Mouse (Mus musculus): ENCODE measurements around the gene Prr22. TPM values are rescaled to one million over a fixed set of nuclear protein-coding genes. Genes with fewer than 3 reads are reported as not detected.
A peak's percentile ranks its signal among the peaks of the same experiment; 100 is the strongest.

Prr22 gene
- total and polyA plus RNA-seq, 2 experiments from 2014 or later: 0.44 to 1.1 TPM

DNA sequence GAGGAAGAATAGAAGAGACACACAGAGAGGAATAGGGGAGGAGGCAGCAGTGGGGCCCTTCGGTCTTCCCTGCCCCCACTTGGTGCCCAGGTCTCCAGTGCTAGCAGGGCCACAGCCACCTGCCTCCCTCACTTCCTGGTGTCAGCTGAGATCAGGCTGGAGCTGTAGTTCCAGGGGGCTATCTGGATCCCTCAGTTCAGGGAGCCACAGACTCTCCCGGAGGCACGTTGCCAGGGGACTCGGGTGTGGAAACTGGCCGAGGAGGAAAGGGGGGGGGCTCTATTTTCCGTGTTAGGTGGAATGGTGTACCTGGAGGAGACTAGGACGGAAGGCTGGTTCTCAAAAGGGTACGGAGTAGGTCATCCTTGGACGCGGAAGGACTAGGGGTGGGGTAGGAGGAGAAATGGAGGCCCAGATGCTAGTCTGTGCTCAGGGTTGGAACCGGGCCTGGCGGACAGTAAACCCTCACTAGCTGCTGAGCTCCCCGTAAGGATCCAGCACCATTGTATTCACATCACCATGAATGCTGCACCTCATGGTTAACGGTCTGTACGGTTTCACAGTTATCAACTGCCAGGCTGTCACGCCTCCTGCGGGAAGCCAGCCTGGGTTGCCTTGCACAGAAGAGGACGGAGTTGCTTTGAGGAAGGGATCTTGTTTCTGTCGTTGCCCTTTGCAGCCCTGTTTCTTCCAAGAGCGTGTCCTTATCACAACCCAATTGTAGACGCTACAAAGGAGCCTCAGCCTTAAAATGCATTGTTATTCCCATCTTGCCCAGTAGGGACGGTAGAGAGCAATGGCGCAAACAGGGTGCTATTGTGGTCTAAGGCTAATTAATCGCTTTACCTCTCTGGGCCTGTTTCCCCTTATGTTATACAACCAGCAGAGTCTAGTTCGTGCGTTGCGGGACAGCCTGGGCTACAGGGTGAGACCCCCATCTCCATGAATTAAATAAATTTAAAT lies 7.0 kb upstream of the Prr22 start:
- Histone ChIP-seq H3K4me3 (ENCODE audit: low read depth, low read length) (peak overlapping the region; percentile 43; the same call in 1 of the 2 replicates), H3K27ac (ENCODE audit: low read depth, low read length) (peak overlapping the region; percentile 86), H3K4me1 (ENCODE audit: insufficient read depth, low read length) (peaks cover 15% of the 10 kb centered on the region), H3K9ac (replicated peaks; ENCODE audit: low read length, poor library complexity, severe bottlenecking) (no peak overlapping the region), H3K9me3 (ENCODE audit: low read length) (no peaks in the 10 kb centered on the region), H3K27me3 (ENCODE audit: insufficient read depth, low read length) (peaks cover 8% of the 10 kb centered on the region; the same call in 1 of the 2 replicates), H3K36me3 (ENCODE audit: insufficient read depth, low read length) (peaks cover 13% of the 10 kb centered on the region), H3K4me2 (ENCODE audit: low read depth, low read length, poor library complexity, severe bottlenecking) (peak overlapping the region; percentile 81)
- ATAC-seq (ENCODE audit: low FRiP score): no peak
- 43% methylated on average over 27 of the region's 27 CpGs for WGBS
- TF ChIP-seq CTCF (IDR thresholded peaks at IDR 0.05): peak; percentile 96
- peak; percentile 54 for DNase-seq (ENCODE audit: low spot score)

GRCm38 (mm10) chr17:56763741-56764250 lies 6.3 kb upstream of the Prr22 start:
- TF ChIP-seq CTCF (IDR thresholded peaks at IDR 0.05): no peak
- H3K4me2 ChIP-seq (ENCODE audit: low read depth, low read length, poor library complexity, severe bottlenecking): peak overlapping the region; percentile 73; the same call in 1 of the 2 replicates

DNA sequence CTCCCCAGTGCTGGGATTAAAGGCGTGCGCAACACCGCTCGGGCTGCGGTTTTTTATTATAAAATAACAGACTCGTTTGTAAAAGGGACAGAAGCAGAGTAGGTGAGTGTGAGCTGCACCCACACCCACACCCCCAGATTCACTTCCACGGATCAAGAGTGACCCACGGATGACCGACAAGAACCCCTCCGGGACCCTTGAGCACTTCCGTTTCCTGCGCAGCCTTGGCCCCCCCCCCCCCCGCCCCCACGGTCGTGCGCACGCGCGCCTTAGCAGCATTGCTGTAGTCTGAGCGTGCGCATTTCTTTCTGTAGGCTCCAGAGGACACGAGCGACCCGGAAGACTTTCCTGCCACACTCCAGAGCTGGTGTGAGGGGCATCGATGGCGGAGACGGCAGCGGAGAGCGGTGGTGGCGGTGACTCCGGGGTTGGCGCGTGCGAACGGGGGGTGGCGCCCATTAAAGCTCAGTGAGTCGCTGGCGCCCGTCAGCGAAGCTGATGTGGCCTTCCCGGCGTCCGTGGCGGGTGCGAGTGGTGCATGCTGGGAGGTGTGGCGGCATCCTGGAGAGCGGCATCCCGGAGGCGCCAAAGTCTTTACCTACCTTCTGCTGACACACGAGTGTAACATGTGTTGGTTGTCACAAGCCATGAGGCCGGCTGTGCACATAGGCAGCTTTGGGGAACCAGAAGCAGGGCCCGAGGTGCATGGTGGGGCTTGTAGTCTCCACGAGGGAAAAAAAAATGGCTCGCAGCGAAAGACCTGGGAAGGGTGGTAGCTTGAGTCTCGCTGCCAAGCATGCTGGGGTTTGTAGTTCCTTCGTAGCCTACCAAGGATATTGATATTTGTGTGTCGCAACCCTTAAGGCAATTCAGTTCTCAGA lies 5.3 kb upstream of the Prr22 start, which contains the start of gene Dus3l:
Dus3l (plus strand) TSS at position 284 of the 881 bp plus-strand sequence.
- peak within 1 kb of the TSS; percentile 63 for H3K4me3 ChIP-seq (ENCODE audit: low read depth, low read length)
- TF ChIP-seq CTCF (IDR thresholded peaks at IDR 0.05): no peak
- peak; percentile 96 for DNase-seq (ENCODE audit: low spot score)
- peaks cover 30% of the 10 kb centered on the region for H3K36me3 ChIP-seq (ENCODE audit: insufficient read depth, low read length)
- peak within 1 kb of the TSS; percentile 73 for H3K4me2 ChIP-seq (ENCODE audit: low read depth, low read length, poor library complexity, severe bottlenecking)
- H3K27me3 ChIP-seq (ENCODE audit: insufficient read depth, low read length): 0 out of 2 replicates have a peak, but pooled peaks cover 3% of the 10 kb centered on the region
- peak; percentile 87 for ATAC-seq (ENCODE audit: low FRiP score)
- H3K27ac ChIP-seq (ENCODE audit: low read depth, low read length): peak within 1 kb of the TSS; percentile 96
- H3K4me1 ChIP-seq (ENCODE audit: insufficient read depth, low read length): peaks cover 15% of the 10 kb centered on the region
- peak within 1 kb of the TSS; percentile 82 for H3K9ac ChIP-seq (replicated peaks; ENCODE audit: low read length, poor library complexity, severe bottlenecking)
- WGBS: 2% methylated on average over 56 of the region's 58 CpGs
- no peaks in the 10 kb centered on the region for H3K9me3 ChIP-seq (ENCODE audit: low read length)

More at GRCm38 (mm10) chr17:56763741-56764250, 6.3 kb upstream of the Prr22 start:
- Histone ChIP-seq H3K36me3 (ENCODE audit: insufficient read depth, low read length) (peaks cover 20% of the 10 kb centered on the region), H3K4me3 (ENCODE audit: low read depth, low read length) (peak overlapping the region; percentile 63; the same call in 1 of the 2 replicates), H3K9ac (replicated peaks; ENCODE audit: low read length, poor library complexity, severe bottlenecking) (no peak overlapping the region), H3K27ac (ENCODE audit: low read depth, low read length) (no peak overlapping the region; the same call in 1 of the 2 replicates), H3K4me1 (ENCODE audit: insufficient read depth, low read length) (peaks cover 15% of the 10 kb centered on the region), H3K9me3 (ENCODE audit: low read length) (no peaks in the 10 kb centered on the region), H3K27me3 (ENCODE audit: insufficient read depth, low read length) (0 out of 2 replicates have a peak, but pooled peaks cover 3% of the 10 kb centered on the region)
- ATAC-seq (ENCODE audit: low FRiP score): no peak
- DNase-seq (ENCODE audit: low spot score): no peak
- WGBS: 77% methylated on average over 8 of the region's 8 CpGs

GRCm38 (mm10) chr17:56765431-56765830 lies 4.6 kb upstream of the Prr22 start:
- no peaks in the 10 kb centered on the region for H3K9me3 ChIP-seq (ENCODE audit: low read length)
- peaks cover 15% of the 10 kb centered on the region for H3K4me1 ChIP-seq (ENCODE audit: insufficient read depth, low read length)
- DNase-seq (ENCODE audit: low spot score) (no peak), ATAC-seq (ENCODE audit: low FRiP score) (no peak)
- peak overlapping the region; percentile 82 for H3K9ac ChIP-seq (replicated peaks; ENCODE audit: low read length, poor library complexity, severe bottlenecking)
- H3K36me3 ChIP-seq (ENCODE audit: insufficient read depth, low read length): peaks cover 37% of the 10 kb centered on the region
- peak overlapping the region; percentile 96; the same call in 1 of the 2 replicates for H3K27ac ChIP-seq (ENCODE audit: low read depth, low read length)
- WGBS: 63% methylated on average over 12 of the region's 12 CpGs
- peak overlapping the region; percentile 63 for H3K4me3 ChIP-seq (ENCODE audit: low read depth, low read length)
- peak overlapping the region; percentile 73 for H3K4me2 ChIP-seq (ENCODE audit: low read depth, low read length, poor library complexity, severe bottlenecking)
- TF ChIP-seq CTCF (IDR thresholded peaks at IDR 0.05): no peak
- H3K27me3 ChIP-seq (ENCODE audit: insufficient read depth, low read length): no peaks in the 10 kb centered on the region

GRCm38 (mm10) chr17:56766631-56767405 lies 3.2 kb upstream of the Prr22 start:
- WGBS: 92% methylated on average over 27 of the region's 27 CpGs
- ATAC-seq (ENCODE audit: low FRiP score) (no peak), DNase-seq (ENCODE audit: low spot score) (no peak)
- TF ChIP-seq CTCF (IDR thresholded peaks at IDR 0.05): no peak
- Histone ChIP-seq H3K4me3 (ENCODE audit: low read depth, low read length) (no peak overlapping the region), H3K4me2 (ENCODE audit: low read depth, low read length, poor library complexity, severe bottlenecking) (no peak overlapping the region), H3K9ac (replicated peaks; ENCODE audit: low read length, poor library complexity, severe bottlenecking) (no peak overlapping the region), H3K4me1 (ENCODE audit: insufficient read depth, low read length) (peaks cover 13% of the 10 kb centered on the region), H3K36me3 (ENCODE audit: insufficient read depth, low read length) (peaks cover 43% of the 10 kb centered on the region), H3K9me3 (ENCODE audit: low read length) (no peaks in the 10 kb centered on the region), H3K27me3 (ENCODE audit: insufficient read depth, low read length) (no peaks in the 10 kb centered on the region), H3K27ac (ENCODE audit: low read depth, low read length) (no peak overlapping the region)

Measured in midbrain, postnatal 0 days (tissue).